9 mouse cellular contexts compared by ENCODE assay signal in genomic region chr6:146776610-146777389, GRCm38 (mm10). TPM values are rescaled to one million over a fixed set of nuclear protein-coding genes. Genes with fewer than 3 reads are reported as not detected.
DNase-seq lines count a peak whose midpoint lies in the region; ATAC-seq and TF ChIP-seq lines count a peak whose summit lies in the region.
"Had no signal": no experiment of that assay in that cellular context is flagged by ENCODE, and none has a peak within 500 bp of the region (broad histone marks: within the 10 kb centered on the region; RNA-seq: fewer than 3 reads in every experiment).

No protein-coding gene starts in this region.

- H3K9ac ChIP-seq in heart, postnatal 0 days (replicated peaks; ENCODE audit: low read depth, low read length): no peak overlapping the region
- H3K9ac ChIP-seq in lung, postnatal 0 days (replicated peaks; ENCODE audit: low read depth): no peak overlapping the region
- H3K9ac ChIP-seq: hindbrain, embryonic 15.5 days had no signal

- no peak overlapping the region for H3K4me3 ChIP-seq in G1E (ENCODE audit: low read depth, low read length)
- no peak overlapping the region for H3K4me3 ChIP-seq in heart, postnatal 0 days (ENCODE audit: low read depth, low read length)
- no peak overlapping the region for H3K4me3 ChIP-seq in lung, postnatal 0 days (ENCODE audit: low read depth, low read length)
- H3K4me3 ChIP-seq: hindbrain, embryonic 15.5 days had no signal

- peaks cover 31% of the 10 kb centered on the region for H3K36me3 ChIP-seq in G1E (replicated peaks)
- peaks cover 33% of the 10 kb centered on the region for H3K36me3 ChIP-seq in heart, postnatal 0 days (replicated peaks; ENCODE audit: control insufficient read depth, insufficient read depth, low read length)
- 0 out of 2 replicates have a peak, but pooled peaks cover 4% of the 10 kb centered on the region for H3K36me3 ChIP-seq in lung, postnatal 0 days (ENCODE audit: insufficient read depth, low read length)

- no peaks in the 10 kb centered on the region for H3K9me3 ChIP-seq in G1E (replicated peaks)
- H3K9me3 ChIP-seq in heart, postnatal 0 days (replicated peaks; ENCODE audit: control insufficient read depth, low read length): no peaks in the 10 kb centered on the region
- no peaks in the 10 kb centered on the region for H3K9me3 ChIP-seq in lung, postnatal 0 days (ENCODE audit: low read length)
- H3K9me3 ChIP-seq: hindbrain, embryonic 15.5 days had no signal

- TF ChIP-seq CTCF in G1E (IDR thresholded peaks at IDR 0.05; ENCODE audit: low read depth, low read length): no peak
- no peak for TF ChIP-seq CTCF in heart, postnatal 0 days (IDR thresholded peaks at IDR 0.05; ENCODE audit: low read depth)
- TF ChIP-seq CTCF in lung, postnatal 0 days (IDR thresholded peaks at IDR 0.05): no peak

- 21% methylated on average over 2 of the region's 2 CpGs for WGBS in heart, postnatal 0 days
- WGBS in lung, postnatal 0 days: 22% methylated on average over 2 of the region's 2 CpGs

- H3K27me3 ChIP-seq in G1E (ENCODE audit: insufficient read depth, low read length): no peaks in the 10 kb centered on the region
- H3K27me3 ChIP-seq in heart, postnatal 0 days (ENCODE audit: control insufficient read depth, insufficient read depth, low read length): no peaks in the 10 kb centered on the region
- no peaks in the 10 kb centered on the region for H3K27me3 ChIP-seq in lung, postnatal 0 days (replicated peaks; ENCODE audit: insufficient read depth, low read length)
- H3K27me3 ChIP-seq: hindbrain, embryonic 15.5 days had no signal

- peak overlapping the region; percentile 43 for H3K27ac ChIP-seq in heart, postnatal 0 days (ENCODE audit: low read depth)
- no peak overlapping the region for H3K27ac ChIP-seq in lung, postnatal 0 days (ENCODE audit: low read length)
- H3K27ac ChIP-seq: hindbrain, embryonic 15.5 days had no signal

- DNase-seq in 416B (ENCODE audit: low read depth) (peak; percentile 97), G1E (ENCODE audit: low spot score) (peak; percentile 55)
- peak; percentile 65 for DNase-seq in heart, postnatal 0 days (ENCODE audit: low spot score)
- peak; percentile 95 for DNase-seq in lung, postnatal 0 days (ENCODE audit: low spot score)
- no peak for DNase-seq in ovary, postnatal 14 days (ENCODE audit: low spot score)
- DNase-seq in cerebellum, postnatal 14 days: no peak
- no peak for DNase-seq in kidney, postnatal 4 days
- DNase-seq in frontal cortex, postnatal 10 days (ENCODE audit: low spot score in 2 of 2): no peak

- peaks cover 11% of the 10 kb centered on the region for H3K4me1 ChIP-seq in G1E (ENCODE audit: insufficient read depth, low read depth, low read length)
- H3K4me1 ChIP-seq in heart, postnatal 0 days (ENCODE audit: control insufficient read depth, insufficient read depth): peaks cover 12% of the 10 kb centered on the region
- H3K4me1 ChIP-seq in lung, postnatal 0 days (ENCODE audit: insufficient read depth, low read depth, low read length): no peaks in the 10 kb centered on the region
- H3K4me1 ChIP-seq: hindbrain, embryonic 15.5 days had no signal

- TF ChIP-seq EP300 in heart, postnatal 0 days (IDR thresholded peaks at IDR 0.05; ENCODE audit: low read depth): no peak
- peak; percentile 45; the same call in 1 of the 2 replicates for TF ChIP-seq EP300 in lung, postnatal 0 days (IDR thresholded peaks at IDR 0.05)

- no peak overlapping the region for H3K4me2 ChIP-seq in heart, postnatal 0 days (ENCODE audit: low read depth, low read length)
- H3K4me2 ChIP-seq in lung, postnatal 0 days (replicated peaks; ENCODE audit: low read depth, low read length): no peak overlapping the region
- H3K4me2 ChIP-seq: hindbrain, embryonic 15.5 days had no signal

- ATAC-seq in G1E (ENCODE audit: extremely low read depth, insufficient number of reproducible peaks, low FRiP score, poor library complexity, severe bottlenecking): peak; percentile 92
- ATAC-seq in heart, postnatal 0 days (ENCODE audit: insufficient read depth, low read depth): peak; percentile 79
- ATAC-seq in lung, postnatal 0 days: peak; percentile 97

RNA-seq across cellular contexts. Expression of gene Arntl2, which starts 19.1 kb away (rescaled TPM):
- total RNA-seq in G1E (2014; fragmentation: Nextera tagmentation) (not detected in 2 replicates), G1E (2017) (not detected in 2 replicates)
- polyA plus RNA-seq in G1E (2012): not detected in 2 replicates
- total RNA-seq in heart, postnatal 0 days (2014; rRNA removed; ENCODE audit: low replicate concordance): 3.2 TPM in 1 of 2 replicates, not detected in the other
- polyA plus RNA-seq in heart, postnatal 0 days (2015; fragmentation: Nextera tagmentation; extraction: Ambion mirVana): 1.8 and 3.1 TPM in 2 replicates
- polyA plus RNA-seq in lung, postnatal 0 days (2015; fragmentation: Nextera tagmentation; extraction: Ambion mirVana): 0.81 and 0.85 TPM in 2 replicates

RNA-seq across cellular contexts. Expression of gene Stk38l, which starts 52.0 kb away (rescaled TPM):
- total RNA-seq in G1E (2014; fragmentation: Nextera tagmentation) (4.4 and 9.4 TPM in 2 replicates), G1E (2017) (4.2 and 4.3 TPM in 2 replicates)
- polyA plus RNA-seq in G1E (2012): 0.51 and 0.67 TPM in 2 replicates
- total RNA-seq in heart, postnatal 0 days (2014; rRNA removed; ENCODE audit: low replicate concordance): 9.9 and 13.4 TPM in 2 replicates
- polyA plus RNA-seq in heart, postnatal 0 days (2015; fragmentation: Nextera tagmentation; extraction: Ambion mirVana): 17.7 and 20.5 TPM in 2 replicates
- 13.2 and 14.2 TPM in 2 replicates for polyA plus RNA-seq in lung, postnatal 0 days (2015; fragmentation: Nextera tagmentation; extraction: Ambion mirVana)

Comparison
In these comparisons a context has a peak if more than half of its experiments do, and no peak if none do; other contexts are left out.
1. DNase-seq: peak in 416B (single experiment), G1E (single experiment), heart, postnatal 0 days (single experiment) and lung, postnatal 0 days (single experiment); none in ovary, postnatal 14 days (single experiment), cerebellum, postnatal 14 days (0 of 2), kidney, postnatal 4 days (0 of 2) and frontal cortex, postnatal 10 days (0 of 2).
2. Peak in every context shown above with its lines, with median percentiles within 50 percentile points of each other: ATAC-seq.